Mouse (Mus musculus): Measurements from ENCODE around the gene Gsk3b. TPM values are rescaled to one million over a fixed set of nuclear protein-coding genes. Genes with fewer than 3 reads are reported as not detected.

The Gsk3b gene
- polyA plus RNA-seq, 1 experiment from 2014 or later = 12.8 TPM

GRCm38 (mm10) chr16:38144898-38145297 is 56.1 kb downstream of the Gsk3b start:
- Histone ChIP-seq H3K27ac (no peak overlapping the region), H3K9ac (no peak overlapping the region), H3K27me3 (no peaks in the 10 kb centered on the region), H3K36me3 (0 out of 2 replicates have a peak, but pooled peaks cover 10% of the 10 kb centered on the region), H3K4me1 (replicated peaks) (peaks cover 3% of the 10 kb centered on the region), H3K4me2 (no peak overlapping the region), H3K9me3 (replicated peaks) (no peaks in the 10 kb centered on the region), H3K4me3 (replicated peaks) (no peak overlapping the region)
- ATAC-seq (ENCODE audit: low read depth) (no peak), DNase-seq (no peak)
- WGBS (ENCODE audit: insufficient replicate concordance) = 86% methylated on average over 4 of the region's 4 CpGs

GRCm38 (mm10) chr16:38150555-38150954 is 61.8 kb downstream of the Gsk3b start:
- H3K4me3 ChIP-seq (replicated peaks) = no peak overlapping the region
- DNase-seq (no peak), ATAC-seq (ENCODE audit: low read depth) (no peak)
- no peaks in the 10 kb centered on the region for H3K27me3 ChIP-seq
- no peak overlapping the region for H3K27ac ChIP-seq
- no peaks in the 10 kb centered on the region for H3K9me3 ChIP-seq (replicated peaks)
- H3K4me2 ChIP-seq = no peak overlapping the region
- no peak overlapping the region for H3K9ac ChIP-seq
- H3K4me1 ChIP-seq (replicated peaks) = peaks cover 5% of the 10 kb centered on the region
- H3K36me3 ChIP-seq = 0 out of 2 replicates have a peak, but pooled peaks cover 4% of the 10 kb centered on the region

- no peaks in the 10 kb centered on the region for H3K27me3 ChIP-seq
- H3K4me1 ChIP-seq (replicated peaks) = no peaks in the 10 kb centered on the region
- DNase-seq (no peak), ATAC-seq (ENCODE audit: low read depth) (no peak)
- H3K36me3 ChIP-seq = no peaks in the 10 kb centered on the region
- 83% methylated on average over 7 of the region's 7 CpGs for WGBS (ENCODE audit: insufficient replicate concordance)
- H3K4me2 ChIP-seq = no peak overlapping the region
- H3K4me3 ChIP-seq (replicated peaks) = no peak overlapping the region
- H3K9ac ChIP-seq = no peak overlapping the region
- no peak overlapping the region for H3K27ac ChIP-seq
- H3K9me3 ChIP-seq (replicated peaks) = no peaks in the 10 kb centered on the region
These were observed 69.2 kb downstream of the Gsk3b start for GRCm38 (mm10) chr16:38157854-38158622.

GRCm38 (mm10) chr16:38162019-38162418 is 73.2 kb downstream of the Gsk3b start:
- Histone ChIP-seq H3K4me2 (no peak overlapping the region), H3K4me3 (replicated peaks) (no peak overlapping the region), H3K27ac (no peak overlapping the region), H3K4me1 (replicated peaks) (no peaks in the 10 kb centered on the region), H3K36me3 (no peaks in the 10 kb centered on the region), H3K27me3 (no peaks in the 10 kb centered on the region), H3K9me3 (replicated peaks) (no peaks in the 10 kb centered on the region), H3K9ac (no peak overlapping the region)
- WGBS (ENCODE audit: insufficient replicate concordance) = 72% methylated on average over 3 of the region's 3 CpGs
- DNase-seq (no peak), ATAC-seq (ENCODE audit: low read depth) (no peak)

- no peak overlapping the region for H3K27ac ChIP-seq
- no peaks in the 10 kb centered on the region for H3K4me1 ChIP-seq (replicated peaks)
- DNase-seq = no peak
- 0 out of 2 replicates have a peak, but pooled peaks cover 5% of the 10 kb centered on the region for H3K36me3 ChIP-seq
- H3K4me3 ChIP-seq (replicated peaks) = no peak overlapping the region
- H3K9ac ChIP-seq = no peak overlapping the region
- 87% methylated on average over 7 of the region's 7 CpGs for WGBS (ENCODE audit: insufficient replicate concordance)
- no peaks in the 10 kb centered on the region for H3K27me3 ChIP-seq
- H3K9me3 ChIP-seq (replicated peaks) = no peaks in the 10 kb centered on the region
- no peak for ATAC-seq (ENCODE audit: low read depth)
- H3K4me2 ChIP-seq = no peak overlapping the region
These were observed 76.2 kb downstream of the Gsk3b start for GRCm38 (mm10) chr16:38164811-38165591.

- ATAC-seq (ENCODE audit: low read depth) (no peak), DNase-seq (no peak)
- no peaks in the 10 kb centered on the region for H3K9me3 ChIP-seq (replicated peaks)
- 91% methylated on average over 5 of the region's 5 CpGs for WGBS (ENCODE audit: insufficient replicate concordance)
- H3K27me3 ChIP-seq = no peaks in the 10 kb centered on the region
- H3K4me2 ChIP-seq = no peak overlapping the region
- H3K36me3 ChIP-seq = peaks cover 21% of the 10 kb centered on the region
- H3K4me3 ChIP-seq (replicated peaks) = no peak overlapping the region
- no peak overlapping the region for H3K9ac ChIP-seq
- no peak overlapping the region for H3K27ac ChIP-seq
- peaks cover 4% of the 10 kb centered on the region; the same call in 1 of the 2 replicates for H3K4me1 ChIP-seq (replicated peaks)
These were observed 80.2 kb downstream of the Gsk3b start for GRCm38 (mm10) chr16:38168971-38169370.

GRCm38 (mm10) chr16:38179150-38179549 is 90.3 kb downstream of the Gsk3b start:
- H3K36me3 ChIP-seq = peaks cover 17% of the 10 kb centered on the region
- H3K4me2 ChIP-seq = no peak overlapping the region
- no peaks in the 10 kb centered on the region for H3K27me3 ChIP-seq
- H3K4me1 ChIP-seq (replicated peaks) = no peaks in the 10 kb centered on the region; the same call in 1 of the 2 replicates
- DNase-seq (no peak), ATAC-seq (ENCODE audit: low read depth) (no peak)
- no peaks in the 10 kb centered on the region for H3K9me3 ChIP-seq (replicated peaks)
- 72% methylated on average over 4 of the region's 4 CpGs for whole genome bisulfite sequencing (ENCODE audit: insufficient replicate concordance)
- no peak overlapping the region for H3K4me3 ChIP-seq (replicated peaks)
- no peak overlapping the region for H3K9ac ChIP-seq
- no peak overlapping the region for H3K27ac ChIP-seq

- H3K9ac ChIP-seq = no peak overlapping the region
- DNase-seq (no peak), ATAC-seq (ENCODE audit: low read depth) (no peak)
- WGBS (ENCODE audit: insufficient replicate concordance) = 92% methylated on average over 8 of the region's 8 CpGs
- no peaks in the 10 kb centered on the region for H3K4me1 ChIP-seq (replicated peaks)
- H3K27ac ChIP-seq = no peak overlapping the region
- no peak overlapping the region for H3K4me3 ChIP-seq (replicated peaks)
- H3K4me2 ChIP-seq = no peak overlapping the region
- H3K27me3 ChIP-seq = no peaks in the 10 kb centered on the region
- H3K9me3 ChIP-seq (replicated peaks) = no peaks in the 10 kb centered on the region
- H3K36me3 ChIP-seq = peaks cover 24% of the 10 kb centered on the region
These were observed 92.6 kb downstream of the Gsk3b start for GRCm38 (mm10) chr16:38181421-38181820.

- no peak overlapping the region for H3K4me2 ChIP-seq
- H3K4me3 ChIP-seq (replicated peaks) = no peak overlapping the region
- no peaks in the 10 kb centered on the region for H3K9me3 ChIP-seq (replicated peaks)
- WGBS (ENCODE audit: insufficient replicate concordance) = 72% methylated on average over 8 of the region's 8 CpGs
- peak; percentile 62 for ATAC-seq (ENCODE audit: low read depth)
- peak overlapping the region; percentile 67 for H3K27ac ChIP-seq
- no peak for DNase-seq
- H3K27me3 ChIP-seq = no peaks in the 10 kb centered on the region
- H3K36me3 ChIP-seq = peaks cover 33% of the 10 kb centered on the region
- H3K9ac ChIP-seq = no peak overlapping the region
- no peaks in the 10 kb centered on the region for H3K4me1 ChIP-seq (replicated peaks)
These were observed 96.0 kb downstream of the Gsk3b start for GRCm38 (mm10) chr16:38184657-38185269.

GRCm38 (mm10) chr16:38189952-38190351 is 101.2 kb downstream of the Gsk3b start:
- H3K27ac ChIP-seq = no peak overlapping the region
- DNase-seq (no peak), ATAC-seq (ENCODE audit: low read depth) (no peak)
- H3K36me3 ChIP-seq = peaks cover 43% of the 10 kb centered on the region
- no peaks in the 10 kb centered on the region for H3K4me1 ChIP-seq (replicated peaks)
- 88% methylated on average over 4 of the region's 4 CpGs for WGBS (ENCODE audit: insufficient replicate concordance)
- H3K9ac ChIP-seq = no peak overlapping the region
- H3K4me2 ChIP-seq = no peak overlapping the region
- no peaks in the 10 kb centered on the region for H3K27me3 ChIP-seq
- H3K4me3 ChIP-seq (replicated peaks) = no peak overlapping the region
- H3K9me3 ChIP-seq (replicated peaks) = no peaks in the 10 kb centered on the region

- DNase-seq (no peak), ATAC-seq (ENCODE audit: low read depth) (no peak)
- H3K4me3 ChIP-seq (replicated peaks) = no peak overlapping the region
- H3K27me3 ChIP-seq = no peaks in the 10 kb centered on the region
- H3K9ac ChIP-seq = no peak overlapping the region
- H3K4me1 ChIP-seq (replicated peaks) = no peaks in the 10 kb centered on the region
- no peak overlapping the region for H3K4me2 ChIP-seq
- no peak overlapping the region for H3K27ac ChIP-seq
- no peaks in the 10 kb centered on the region for H3K9me3 ChIP-seq (replicated peaks)
- H3K36me3 ChIP-seq = peaks cover 46% of the 10 kb centered on the region
- 83% methylated on average over 3 of the region's 3 CpGs for WGBS (ENCODE audit: insufficient replicate concordance)
These were observed 101.7 kb downstream of the Gsk3b start for GRCm38 (mm10) chr16:38190531-38190930.
